Mouse (Mus musculus) midbrain, embryonic 15.5 days (tissue): ENCODE measurements around the gene BC035947. TPM values are rescaled to one million over a fixed set of nuclear protein-coding genes. Genes with fewer than 3 reads are reported as not detected.
"Not testable (repeated sequence)": the region's sequence is repeated elsewhere in the genome, so short reads cannot be mapped to it uniquely, and the experiment has no call there.

Experiments used
- ATAC-seq: fragments of 200-750 bp; cut with Nextera tagmentation; replicated peaks from 2 replicates; pipeline ENCODE4 v1.8.0; 2017; ENCODE audit warnings: moderate TSS enrichment
- H3K27ac ChIP-seq: fragments of 300-500 bp; sonication (generic); 2 replicates; pipeline ENCODE4 v1.5.1; 2015; ENCODE audit warnings: mild to moderate bottlenecking, inconsistent platforms
- H3K27me3 ChIP-seq: fragments of 300-500 bp; sonication (generic); replicated peaks from 2 replicates; pipeline ENCODE4 v1.6.1; 2015; ENCODE audit warnings: inconsistent platforms
- H3K36me3 ChIP-seq: fragments of 300-500 bp; sonication (generic); replicated peaks from 2 replicates; pipeline ENCODE4 v1.6.1; 2015; ENCODE audit warnings: inconsistent platforms
- H3K4me1 ChIP-seq: fragments of 300-500 bp; sonication (generic); 2 replicates; pipeline ENCODE4 v1.6.1; 2015; ENCODE audit warnings: inconsistent platforms
- H3K4me2 ChIP-seq: fragments of 300-500 bp; sonication (generic); 2 replicates; pipeline ENCODE4 v1.6.1; 2015; ENCODE audit warnings: inconsistent platforms, mild to moderate bottlenecking, moderate library complexity
- H3K4me3 ChIP-seq: fragments of 300-500 bp; sonication (generic); 2 replicates; pipeline ENCODE4 v1.5.1; 2015; ENCODE audit warnings: mild to moderate bottlenecking, inconsistent platforms
- H3K9ac ChIP-seq: fragments of 300-500 bp; sonication (generic); 2 replicates; pipeline ENCODE4 v1.6.1; 2015; ENCODE audit warnings: mild to moderate bottlenecking, inconsistent platforms
- H3K9me3 ChIP-seq: fragments of 300-500 bp; sonication (generic); 2 replicates; pipeline ENCODE4 v1.6.1; 2016; ENCODE audit warnings: inconsistent platforms
- WGBS: fragments of 180-500 bp; shearing (Covaris S2); methylation state at CpG from one replicate; pipeline ENCODE4 v1.1.7; 2015; ENCODE audit warnings: mixed read lengths; 5-methylcytosine and 5-hydroxymethylcytosine counted together
- polyA plus RNA-seq: library from polyadenylated mRNA; unstranded; fragments of >200 nt; fragmentation: Nextera tagmentation; extraction: Ambion mirVana; gene quantifications from 2 replicates; pipeline ENCODE4 v1.2.1, GENCODE M21; 2015

BC035947 gene
- polyA plus RNA-seq, 1 experiment from 2014 or later, result 1.8 TPM

DNA sequence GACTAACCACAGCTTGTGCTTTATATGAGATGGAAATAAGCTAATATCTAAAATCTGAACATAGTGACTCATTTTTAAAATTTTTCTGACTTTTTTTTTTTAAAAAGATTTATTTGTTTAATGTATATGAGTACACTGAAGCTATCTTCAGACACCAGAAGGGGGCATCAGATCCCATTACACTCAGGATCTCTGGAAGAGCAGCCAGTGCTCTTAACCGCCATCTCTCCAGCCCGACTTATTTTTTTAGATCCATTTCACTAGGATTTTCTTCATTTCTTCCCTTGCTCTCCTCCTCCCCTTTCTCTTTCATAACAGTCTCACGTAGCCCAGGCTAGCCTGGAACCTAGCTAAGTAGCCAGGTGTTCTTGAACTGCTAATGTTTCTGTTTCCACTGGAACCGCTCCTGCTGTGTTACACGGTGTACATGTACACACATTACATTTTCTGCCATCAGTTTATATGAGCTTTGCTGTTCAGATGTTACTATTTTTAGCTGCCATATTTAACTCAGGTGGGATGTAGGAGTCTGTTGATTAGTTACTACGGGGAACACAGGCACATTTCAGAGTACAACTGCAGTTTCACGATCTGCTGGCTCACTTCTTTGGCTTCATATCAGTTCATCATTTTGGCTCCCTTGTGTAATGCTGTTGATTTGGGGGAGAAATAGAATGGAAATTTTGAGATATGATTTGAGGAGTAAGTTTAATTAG lies 18.7 kb upstream of the BC035947 start:
- H3K4me2 ChIP-seq, result no peak overlapping the region
- no peaks in the 10 kb centered on the region for H3K27me3 ChIP-seq
- ATAC-seq, result no peak
- no peak overlapping the region for H3K9ac ChIP-seq
- H3K4me3 ChIP-seq, result no peak overlapping the region
- no peak overlapping the region for H3K27ac ChIP-seq
- H3K9me3 ChIP-seq, result no peaks in the 10 kb centered on the region
- no peaks in the 10 kb centered on the region for H3K4me1 ChIP-seq
- H3K36me3 ChIP-seq, result no peaks in the 10 kb centered on the region
- 80% methylated on average over 7 of the region's 7 CpGs for WGBS

DNA sequence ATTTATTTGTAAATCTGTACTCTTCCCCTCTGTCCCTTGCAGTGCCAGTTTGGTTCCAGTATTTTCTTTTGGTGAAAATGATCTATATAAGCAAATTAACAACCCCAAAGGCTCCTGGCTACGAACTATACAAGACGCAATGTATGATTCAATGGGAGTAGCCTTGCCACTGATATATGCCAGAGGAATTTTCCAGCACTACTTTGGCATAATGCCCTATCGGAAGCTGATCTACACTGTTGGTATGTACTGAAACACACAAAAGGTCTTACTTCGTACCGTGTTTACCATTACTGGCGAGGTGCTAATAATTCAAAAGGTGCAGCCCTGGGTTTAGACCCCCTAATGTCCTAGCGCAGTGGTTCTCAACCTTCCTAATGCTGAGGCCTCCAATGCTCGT lies 17.1 kb upstream of the BC035947 start:
- H3K27me3 ChIP-seq, result no peaks in the 10 kb centered on the region
- no peak overlapping the region for H3K4me2 ChIP-seq
- no peaks in the 10 kb centered on the region for H3K36me3 ChIP-seq
- no peaks in the 10 kb centered on the region for H3K9me3 ChIP-seq
- 94% methylated on average over 8 of the region's 8 CpGs for WGBS
- H3K27ac ChIP-seq, result no peak overlapping the region
- no peaks in the 10 kb centered on the region for H3K4me1 ChIP-seq
- H3K4me3 ChIP-seq, result no peak overlapping the region
- no peak for ATAC-seq
- H3K9ac ChIP-seq, result no peak overlapping the region

DNA sequence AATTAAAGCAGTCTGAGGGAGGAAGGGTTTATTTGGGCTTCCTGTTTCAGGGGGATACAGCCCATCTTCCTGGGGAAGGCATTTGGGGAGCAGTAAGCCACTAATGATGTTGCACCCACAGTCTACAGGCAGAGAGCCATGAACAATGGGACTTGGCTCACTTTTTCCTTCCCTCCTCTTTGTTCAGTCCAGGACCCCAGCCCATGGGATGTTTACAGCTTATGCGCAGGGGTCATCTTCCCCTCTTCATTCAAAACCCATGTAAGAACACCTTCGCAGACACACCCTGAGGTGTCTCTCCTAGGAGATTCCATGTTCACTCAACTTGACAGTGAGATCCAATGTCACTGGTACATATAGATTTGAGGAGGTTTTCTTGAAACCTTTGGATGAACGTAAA lies 16.4 kb upstream of the BC035947 start:
- H3K4me1 ChIP-seq, result no peaks in the 10 kb centered on the region
- no peak overlapping the region for H3K4me3 ChIP-seq
- H3K9ac ChIP-seq, result no peak overlapping the region
- no peaks in the 10 kb centered on the region for H3K9me3 ChIP-seq
- 93% methylated on average over 3 of the region's 3 CpGs for WGBS
- H3K36me3 ChIP-seq, result no peaks in the 10 kb centered on the region
- no peak for ATAC-seq
- H3K27me3 ChIP-seq, result no peaks in the 10 kb centered on the region
- no peak overlapping the region for H3K27ac ChIP-seq
- H3K4me2 ChIP-seq, result no peak overlapping the region

DNA sequence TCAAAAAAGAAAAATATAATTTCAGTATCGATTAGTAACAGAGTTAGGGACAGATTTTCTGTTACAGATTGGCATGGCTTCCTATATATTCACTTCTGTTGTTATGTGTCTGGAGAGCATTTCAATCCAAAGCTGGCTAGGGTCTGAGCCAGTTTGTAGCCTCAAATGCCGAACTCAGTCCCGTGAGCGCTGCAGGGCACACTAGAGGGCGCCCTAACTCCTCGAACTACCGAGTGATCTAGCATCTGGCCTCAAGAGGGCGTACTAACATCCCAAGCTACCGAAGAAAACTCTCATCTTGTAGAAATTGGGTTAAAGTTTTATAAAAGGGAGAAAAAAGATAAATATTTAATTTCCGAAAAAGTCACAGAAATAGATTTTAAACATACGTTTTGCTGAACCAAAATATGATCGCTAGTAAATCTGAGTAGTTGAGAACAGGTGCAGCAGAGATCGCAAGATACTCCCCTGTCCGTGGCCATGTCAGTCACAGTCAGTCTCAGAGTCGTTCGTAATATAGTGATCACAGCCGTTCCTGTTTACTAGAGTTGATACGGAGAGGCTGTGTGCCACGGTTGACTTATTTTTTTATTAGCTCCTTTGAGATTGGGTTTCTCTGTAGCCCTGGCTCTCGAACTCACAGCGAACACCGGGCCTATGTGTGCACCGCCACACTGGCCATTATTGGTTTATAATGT lies 13.4 kb upstream of the BC035947 start:
- no peak for ATAC-seq
- H3K4me3 ChIP-seq, result no peak overlapping the region
- 48% methylated on average over 23 of the region's 23 CpGs for WGBS

DNA sequence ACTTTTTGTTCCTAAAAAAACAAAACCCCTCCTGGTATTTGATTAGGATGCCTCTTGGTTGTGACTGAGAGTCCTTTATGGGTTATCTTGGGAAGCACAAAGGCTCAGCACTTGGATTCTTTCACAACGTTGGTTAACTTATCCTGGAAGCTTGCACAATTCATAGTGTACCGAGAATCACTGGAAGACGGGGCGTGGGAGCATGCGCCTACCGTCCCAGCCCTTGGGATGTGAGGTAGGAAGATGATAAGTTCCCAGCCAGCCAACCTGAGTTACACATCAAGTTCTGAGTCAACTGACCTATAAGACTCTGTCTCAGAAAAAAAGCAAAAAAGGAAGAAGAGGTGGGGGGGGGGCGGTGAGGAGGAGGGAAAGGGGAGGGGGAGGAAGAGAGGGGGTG lies 6.9 kb upstream of the BC035947 start:
- H3K4me1 ChIP-seq, result no peaks in the 10 kb centered on the region
- no peaks in the 10 kb centered on the region for H3K27me3 ChIP-seq
- WGBS, result 87% methylated on average over 7 of the region's 7 CpGs
- H3K36me3 ChIP-seq, result no peaks in the 10 kb centered on the region
- no peak overlapping the region for H3K4me3 ChIP-seq
- H3K4me2 ChIP-seq, result no peak overlapping the region
- ATAC-seq, result no peak
- H3K27ac ChIP-seq, result no peak overlapping the region
- H3K9me3 ChIP-seq, result no peaks in the 10 kb centered on the region
- no peak overlapping the region for H3K9ac ChIP-seq

More for the DNA sequence above, 13.4 kb upstream of the BC035947 start:
- no peak overlapping the region for H3K9ac ChIP-seq
- no peaks in the 10 kb centered on the region for H3K9me3 ChIP-seq
- no peak overlapping the region for H3K4me2 ChIP-seq
- H3K36me3 ChIP-seq, result no peaks in the 10 kb centered on the region
- H3K27me3 ChIP-seq, result no peaks in the 10 kb centered on the region
- no peaks in the 10 kb centered on the region for H3K4me1 ChIP-seq
- H3K27ac ChIP-seq, result no peak overlapping the region

DNA sequence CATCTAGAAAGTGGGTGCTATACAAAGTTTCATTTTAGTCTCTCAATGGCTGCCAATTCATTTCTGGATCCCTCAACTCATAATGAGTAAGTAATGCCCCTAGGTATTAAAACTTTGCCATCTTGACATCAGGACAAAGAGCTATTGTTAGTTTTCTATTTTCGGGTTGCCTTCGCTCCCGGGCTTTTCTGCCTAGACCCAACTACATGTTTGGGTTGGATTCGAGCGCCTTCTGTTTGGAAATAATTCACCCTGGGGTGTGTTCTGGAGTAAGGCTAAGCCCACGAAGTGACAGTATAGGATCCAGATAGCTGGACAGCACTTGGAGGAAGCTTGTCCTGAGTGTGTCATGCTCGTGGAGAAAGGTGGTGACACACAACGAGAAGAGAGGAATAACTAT lies 798 bp upstream of the BC035947 start:
- Histone ChIP-seq H3K36me3 (no peaks in the 10 kb centered on the region), H3K27ac (no peak overlapping the region), H3K27me3 (no peaks in the 10 kb centered on the region), H3K4me3 (no peak overlapping the region), H3K4me1 (peaks cover 5% of the 10 kb centered on the region), H3K4me2 (no peak overlapping the region), H3K9me3 (no peaks in the 10 kb centered on the region), H3K9ac (no peak overlapping the region)
- no peak for ATAC-seq
- 74% methylated on average over 8 of the region's 8 CpGs for WGBS

DNA sequence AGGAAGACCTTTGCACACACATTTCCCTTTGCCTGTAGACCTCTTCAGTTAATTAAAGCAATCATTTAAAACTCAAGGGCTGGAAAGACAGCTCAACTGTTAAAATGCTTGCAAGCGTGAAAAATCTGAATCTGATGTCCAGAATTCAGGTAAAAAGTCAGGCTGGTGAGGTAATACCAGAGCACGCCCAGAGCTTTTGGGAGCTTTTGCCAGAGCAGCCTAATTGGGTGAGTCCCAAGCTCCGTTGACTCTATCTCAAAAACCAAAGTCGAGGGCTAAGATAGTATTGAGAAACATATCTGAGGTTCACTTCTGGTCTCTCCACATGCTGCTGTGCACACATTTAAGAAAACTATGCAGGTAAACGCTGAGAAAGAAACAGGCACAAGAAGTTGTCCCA lies 1.1 kb downstream of the BC035947 start, which contains the start of gene Mogat1:
Gene Mogat1 (plus strand): TSS at position 130 of the 400 bp plus-strand sequence.
- WGBS, result 72% methylated on average over 5 of the region's 5 CpGs
- Histone ChIP-seq H3K36me3 (no peaks in the 10 kb centered on the region), H3K4me3 (peak within 1 kb of the TSS; percentile 37), H3K4me1 (peaks cover 5% of the 10 kb centered on the region), H3K27ac (no peak within 1 kb of the TSS), H3K9ac (peak within 1 kb of the TSS; percentile 30), H3K9me3 (no peaks in the 10 kb centered on the region), H3K4me2 (peak within 1 kb of the TSS; percentile 59), H3K27me3 (no peaks in the 10 kb centered on the region)
- no peak for ATAC-seq

DNA sequence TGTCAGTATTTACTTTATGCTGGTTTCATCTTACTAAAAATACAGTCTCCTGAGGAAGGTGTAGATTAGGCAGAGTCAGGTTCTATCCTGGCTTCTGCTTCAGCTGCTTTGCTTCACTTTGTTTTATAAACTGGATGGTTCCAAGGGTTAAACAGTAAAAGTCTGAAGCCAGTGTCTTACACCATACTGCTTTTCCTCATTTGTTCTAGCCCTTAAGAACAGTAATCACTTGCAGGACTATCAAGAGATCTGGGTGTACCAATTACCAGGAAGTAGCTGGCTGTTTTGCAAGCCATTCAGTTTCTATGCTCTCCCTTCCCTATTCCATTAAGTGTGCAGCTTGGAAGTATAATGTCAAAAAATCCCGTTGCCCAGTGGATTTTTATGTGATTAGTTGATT lies 4.8 kb downstream of the BC035947 start:
- Histone ChIP-seq H3K4me1 (peaks cover 5% of the 10 kb centered on the region), H3K36me3 (no peaks in the 10 kb centered on the region), H3K4me2 (no peak overlapping the region), H3K9me3 (no peaks in the 10 kb centered on the region), H3K4me3 (no peak overlapping the region), H3K27me3 (no peaks in the 10 kb centered on the region), H3K9ac (no peak overlapping the region), H3K27ac (no peak overlapping the region)
- WGBS, result 58% methylated on average over 1 of the region's 1 CpGs
- ATAC-seq, result no peak

DNA sequence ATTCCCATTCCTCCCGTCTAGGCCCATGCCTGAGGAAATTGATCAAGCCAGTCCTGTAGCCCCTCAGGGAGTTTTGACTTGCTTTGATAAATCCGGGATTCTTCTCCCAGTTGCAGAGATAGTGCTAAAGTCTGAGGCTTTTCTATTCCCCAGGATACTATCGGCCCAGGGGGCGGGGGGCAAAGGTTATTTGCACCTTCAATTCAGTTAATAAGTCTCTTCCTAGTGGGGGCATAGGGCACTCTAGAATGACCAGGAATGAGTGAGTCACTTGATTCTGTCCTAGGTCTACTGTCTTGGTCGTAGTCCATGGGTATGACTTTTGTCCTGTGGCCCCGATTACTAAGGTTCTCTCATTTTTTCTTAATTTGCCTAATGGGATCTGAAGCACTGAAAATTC lies 9.4 kb downstream of the BC035947 start:
- Histone ChIP-seq H3K27ac (no peak overlapping the region), H3K4me1 (no peaks in the 10 kb centered on the region), H3K4me2 (no peak overlapping the region), H3K36me3 (no peaks in the 10 kb centered on the region), H3K4me3 (no peak overlapping the region), H3K9ac (no peak overlapping the region), H3K9me3 (no peaks in the 10 kb centered on the region), H3K27me3 (no peaks in the 10 kb centered on the region)
- WGBS, result 87% methylated on average over 6 of the region's 6 CpGs
- no peak for ATAC-seq

DNA sequence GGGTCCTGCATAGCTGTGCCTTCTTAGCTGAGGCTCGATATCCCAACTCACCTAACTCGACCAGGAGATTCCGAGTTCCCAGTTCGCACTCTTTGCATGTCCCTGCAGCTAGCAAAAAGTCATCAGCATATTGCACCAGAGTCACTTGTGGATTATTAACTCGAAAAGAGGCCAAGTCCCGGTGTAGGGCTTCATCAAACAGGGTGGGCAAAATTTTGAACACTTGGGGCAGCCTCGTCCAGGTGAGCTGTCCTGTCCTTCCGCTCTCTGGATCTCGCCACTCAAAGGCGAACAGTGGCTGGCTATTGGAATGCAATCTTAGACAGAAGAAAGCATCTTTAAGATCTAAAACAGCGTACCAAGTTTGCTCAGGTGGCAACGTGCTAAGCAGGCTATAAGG lies 10.1 kb downstream of the BC035947 start:
- 92% methylated on average over 12 of the region's 12 CpGs for WGBS
- H3K4me2 ChIP-seq, H3K27ac ChIP-seq, H3K9me3 ChIP-seq, H3K36me3 ChIP-seq, H3K4me1 ChIP-seq, H3K9ac ChIP-seq, H3K27me3 ChIP-seq, H3K4me3 ChIP-seq, ATAC-seq: not testable (repeated sequence)

DNA sequence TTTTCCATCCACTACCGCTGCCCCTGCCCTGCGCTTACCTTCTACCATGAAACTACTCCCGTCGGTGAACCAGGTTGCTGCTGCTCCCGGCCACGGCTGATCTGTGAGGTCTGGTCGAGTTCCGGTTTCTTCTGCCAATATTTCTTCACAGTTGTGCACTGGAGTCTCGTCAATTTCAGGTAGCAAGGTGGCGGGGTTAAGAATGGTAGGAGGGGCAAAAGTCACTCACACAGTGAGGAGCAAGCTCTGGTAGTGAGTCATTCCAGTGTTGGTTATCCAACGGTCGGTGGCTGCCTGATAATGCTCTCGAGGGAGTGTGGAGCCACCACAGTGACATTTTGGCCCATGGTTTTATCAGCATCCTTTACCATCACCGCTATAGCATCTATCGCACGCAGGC lies 10.9 kb downstream of the BC035947 start:
- 95% methylated on average over 16 of the region's 16 CpGs for WGBS
- Histone ChIP-seq H3K36me3 (no peaks in the 10 kb centered on the region), H3K4me2 (no peak overlapping the region)

DNA sequence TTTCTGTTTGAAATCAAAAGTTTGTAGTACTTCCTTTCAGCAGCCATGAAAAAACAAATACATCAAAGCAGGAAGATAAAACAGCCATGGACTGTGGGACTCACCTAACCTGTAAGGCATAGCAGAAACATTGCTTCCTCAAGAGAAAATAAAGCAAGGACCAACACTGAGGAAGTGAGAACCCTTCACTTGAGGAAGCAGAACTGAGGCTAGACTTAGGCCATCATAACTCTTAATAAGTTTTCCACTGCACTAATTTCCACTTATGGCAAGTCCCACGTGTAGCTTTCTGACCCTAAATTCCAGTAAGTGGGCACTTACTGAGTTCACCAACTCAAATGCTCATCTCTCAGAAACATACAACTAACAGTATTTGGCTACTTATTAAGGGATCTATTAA lies 21.8 kb downstream of the BC035947 start:
- 71% methylated on average over 1 of the region's 1 CpGs for WGBS
- Histone ChIP-seq H3K9me3 (no peaks in the 10 kb centered on the region), H3K36me3 (no peaks in the 10 kb centered on the region), H3K27me3 (no peaks in the 10 kb centered on the region), H3K4me1 (peaks cover 24% of the 10 kb centered on the region), H3K9ac (no peak overlapping the region), H3K27ac (no peak overlapping the region), H3K4me2 (no peak overlapping the region), H3K4me3 (no peak overlapping the region)
- no peak for ATAC-seq

More for the DNA sequence above, 10.9 kb downstream of the BC035947 start:
- no peaks in the 10 kb centered on the region for H3K27me3 ChIP-seq
- no peak overlapping the region for H3K9ac ChIP-seq
- no peaks in the 10 kb centered on the region for H3K4me1 ChIP-seq
- ATAC-seq, result no peak
- no peak overlapping the region for H3K27ac ChIP-seq
- no peak overlapping the region for H3K4me3 ChIP-seq
- no peaks in the 10 kb centered on the region for H3K9me3 ChIP-seq
